Mouse (Mus musculus): ENCODE data around the gene Decr2. TPM values are rescaled to one million over a fixed set of nuclear protein-coding genes. Genes with fewer than 3 reads are reported as not detected.
"Not testable (repeated sequence)": the region's sequence is repeated elsewhere in the genome, so short reads cannot be mapped to it uniquely, and the experiment has no call there.

Decr2 gene
- polyA plus RNA-seq, 1 experiment from 2014 or later: 36.3 TPM

- Histone ChIP-seq H3K9ac (no peak overlapping the region), H3K4me3 (no peak overlapping the region), H3K36me3 (replicated peaks) (peaks cover 13% of the 10 kb centered on the region), H3K4me1 (peaks cover 19% of the 10 kb centered on the region), H3K27ac (no peak overlapping the region), H3K4me2 (no peak overlapping the region), H3K9me3 (no peaks in the 10 kb centered on the region), H3K27me3 (replicated peaks) (0 out of 2 replicates have a peak, but pooled peaks cover 10% of the 10 kb centered on the region)
- no peak for ATAC-seq (replicated peaks)
- 55% methylated on average over 5 of the region's 5 CpGs for WGBS
Measured at GRCm38 (mm10) chr17:26122431-26123140, 32.4 kb upstream of the Decr2 start.

GRCm38 (mm10) chr17:26119766-26120710 lies 29.9 kb upstream of the Decr2 start:
- ATAC-seq (replicated peaks): 0 out of 2 replicates have a peak, but pooled peaks have one; percentile 22
- Histone ChIP-seq H3K4me3 (no peak overlapping the region), H3K27me3 (replicated peaks) (peaks cover 29% of the 10 kb centered on the region), H3K4me1 (peaks cover 17% of the 10 kb centered on the region), H3K36me3 (replicated peaks) (no peaks in the 10 kb centered on the region), H3K9me3 (no peaks in the 10 kb centered on the region), H3K4me2 (no peak overlapping the region; the same call in 1 of the 2 replicates), H3K27ac (no peak overlapping the region), H3K9ac (no peak overlapping the region)
- WGBS: 46% methylated on average over 33 of the region's 33 CpGs

GRCm38 (mm10) chr17:26116503-26117258 lies 26.5 kb upstream of the Decr2 start:
- no peak overlapping the region for H3K4me2 ChIP-seq
- no peak for ATAC-seq (replicated peaks)
- H3K4me3 ChIP-seq: no peak overlapping the region
- H3K27me3 ChIP-seq (replicated peaks): peaks cover 41% of the 10 kb centered on the region
- H3K27ac ChIP-seq: no peak overlapping the region
- H3K36me3 ChIP-seq (replicated peaks): no peaks in the 10 kb centered on the region
- H3K4me1 ChIP-seq: peaks cover 11% of the 10 kb centered on the region
- H3K9ac ChIP-seq: no peak overlapping the region
- no peaks in the 10 kb centered on the region for H3K9me3 ChIP-seq
- 88% methylated on average over 17 of the region's 17 CpGs for WGBS

- no peak for ATAC-seq (replicated peaks)
- Histone ChIP-seq H3K4me3 (no peak overlapping the region), H3K27ac (no peak overlapping the region), H3K9me3 (no peaks in the 10 kb centered on the region), H3K27me3 (replicated peaks) (peaks cover 42% of the 10 kb centered on the region), H3K4me2 (no peak overlapping the region), H3K9ac (no peak overlapping the region), H3K36me3 (replicated peaks) (no peaks in the 10 kb centered on the region), H3K4me1 (peaks cover 11% of the 10 kb centered on the region)
- 69% methylated on average over 3 of the region's 3 CpGs for WGBS
Measured at GRCm38 (mm10) chr17:26115956-26116487, 25.9 kb upstream of the Decr2 start.

- H3K27me3 ChIP-seq (replicated peaks): peaks cover 42% of the 10 kb centered on the region
Measured at GRCm38 (mm10) chr17:26115205-26115898, 25.2 kb upstream of the Decr2 start.

GRCm38 (mm10) chr17:26114461-26114860 lies 24.3 kb upstream of the Decr2 start:
- ATAC-seq (replicated peaks); H3K4me3 ChIP-seq; H3K4me2 ChIP-seq; H3K36me3 ChIP-seq (replicated peaks); H3K9me3 ChIP-seq; H3K27ac ChIP-seq; H3K9ac ChIP-seq; H3K4me1 ChIP-seq: not testable (repeated sequence)
- H3K27me3 ChIP-seq (replicated peaks): peaks cover 42% of the 10 kb centered on the region
- WGBS: 61% methylated on average over 7 of the region's 7 CpGs

More at GRCm38 (mm10) chr17:26115205-26115898, 25.2 kb upstream of the Decr2 start:
- ATAC-seq (replicated peaks): no peak
- Histone ChIP-seq H3K9me3 (no peaks in the 10 kb centered on the region), H3K4me3 (no peak overlapping the region), H3K4me1 (peaks cover 10% of the 10 kb centered on the region), H3K27ac (no peak overlapping the region), H3K4me2 (no peak overlapping the region), H3K36me3 (replicated peaks) (no peaks in the 10 kb centered on the region), H3K9ac (no peak overlapping the region)
- WGBS: 81% methylated on average over 7 of the region's 7 CpGs

- ATAC-seq (replicated peaks): no peak
- Histone ChIP-seq H3K9ac (peak overlapping the region; percentile 67), H3K4me3 (peak overlapping the region; percentile 75), H3K4me1 (peaks cover 6% of the 10 kb centered on the region), H3K4me2 (peak overlapping the region; percentile 75), H3K36me3 (replicated peaks) (no peaks in the 10 kb centered on the region), H3K9me3 (no peaks in the 10 kb centered on the region), H3K27me3 (replicated peaks) (peaks cover 42% of the 10 kb centered on the region), H3K27ac (no peak overlapping the region)
- WGBS: 11% methylated on average over 8 of the region's 8 CpGs
Measured at GRCm38 (mm10) chr17:26114061-26114460, 23.9 kb upstream of the Decr2 start.

- H3K4me3 ChIP-seq: peak within 1 kb of the TSS; percentile 75
- H3K4me2 ChIP-seq: peak within 1 kb of the TSS; percentile 75
- no peaks in the 10 kb centered on the region for H3K9me3 ChIP-seq
- no peaks in the 10 kb centered on the region for H3K36me3 ChIP-seq (replicated peaks)
- ATAC-seq (replicated peaks): peak; percentile 77
- H3K27ac ChIP-seq: peak within 1 kb of the TSS; percentile 64
- WGBS: under 1% methylated on average over 66 of the region's 75 CpGs
- peaks cover 37% of the 10 kb centered on the region for H3K27me3 ChIP-seq (replicated peaks)
- peaks cover 6% of the 10 kb centered on the region for H3K4me1 ChIP-seq
- H3K9ac ChIP-seq: peak within 1 kb of the TSS; percentile 67
Measured at GRCm38 (mm10) chr17:26113181-26113948, 23.2 kb upstream of the Decr2 start, which contains the start of gene Tmem8. TSS of gene Tmem8 (plus strand) at chr17:26113299.

- Histone ChIP-seq H3K27ac (peak overlapping the region; percentile 64; the same call in 1 of the 2 replicates), H3K4me3 (peak overlapping the region; percentile 75), H3K4me2 (peak overlapping the region; percentile 75), H3K4me1 (peaks cover 6% of the 10 kb centered on the region), H3K27me3 (replicated peaks) (peaks cover 34% of the 10 kb centered on the region), H3K9ac (peak overlapping the region; percentile 67), H3K36me3 (replicated peaks) (no peaks in the 10 kb centered on the region), H3K9me3 (no peaks in the 10 kb centered on the region)
- WGBS: 15% methylated on average over 14 of the region's 14 CpGs
- ATAC-seq (replicated peaks): no peak
Measured at GRCm38 (mm10) chr17:26112751-26113150, 22.6 kb upstream of the Decr2 start.

GRCm38 (mm10) chr17:26111722-26112121 lies 21.6 kb upstream of the Decr2 start:
- ATAC-seq (replicated peaks): no peak
- Histone ChIP-seq H3K4me2 (no peak overlapping the region), H3K9me3 (no peaks in the 10 kb centered on the region), H3K4me3 (no peak overlapping the region), H3K4me1 (peaks cover 6% of the 10 kb centered on the region), H3K9ac (no peak overlapping the region), H3K27ac (no peak overlapping the region), H3K27me3 (replicated peaks) (peaks cover 24% of the 10 kb centered on the region), H3K36me3 (replicated peaks) (no peaks in the 10 kb centered on the region)
- WGBS: 24% methylated on average over 4 of the region's 4 CpGs

All from midbrain, embryonic 15.5 days (tissue).